Comparison of ENCODE assay signal across 27 mouse cellular contexts in the genomic region with DNA sequence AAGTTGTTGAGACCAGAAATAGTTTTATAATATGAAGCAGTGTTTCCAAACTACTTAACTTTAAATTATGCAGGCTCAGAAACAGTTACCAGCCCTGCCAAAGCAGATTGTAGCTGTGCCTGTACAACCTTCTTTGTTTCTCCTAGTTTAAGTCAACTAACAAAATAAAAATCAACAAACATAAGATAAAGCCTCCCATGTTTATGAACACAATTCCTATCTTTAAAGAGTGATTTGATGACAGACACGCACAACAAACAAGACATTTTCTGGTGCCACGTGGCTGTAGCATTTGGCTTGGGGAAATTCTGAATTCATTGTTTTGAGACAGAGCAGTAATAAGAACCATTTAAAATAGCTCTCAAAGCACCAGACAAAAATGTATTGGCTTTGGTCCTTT.
DNase-seq lines count a peak whose midpoint lies in the region; ATAC-seq lines count a peak whose summit lies in the region.
"Had no signal": no experiment of that assay in that cellular context is flagged by ENCODE, and none has a peak within 500 bp of the region (broad histone marks: within the 10 kb centered on the region; RNA-seq: fewer than 3 reads in every experiment).

No protein-coding gene starts in this region.

- H3K9me3 ChIP-seq in embryonic facial prominence, embryonic 14.5 days (ENCODE audit: control insufficient read depth, low read length) = no peaks in the 10 kb centered on the region
- no peaks in the 10 kb centered on the region for H3K9me3 ChIP-seq in embryonic facial prominence, embryonic 10.5 days
- no peaks in the 10 kb centered on the region for H3K9me3 ChIP-seq in forebrain, embryonic 15.5 days
- no peaks in the 10 kb centered on the region for H3K9me3 ChIP-seq in forebrain, embryonic 10.5 days
- no peaks in the 10 kb centered on the region for H3K9me3 ChIP-seq in forebrain, embryonic 16.5 days (ENCODE audit: control insufficient read depth, low read length)
- H3K9me3 ChIP-seq: embryonic facial prominence, embryonic 15.5 days; heart, embryonic 12.5 days; heart, embryonic 15.5 days had no signal

- H3K27ac ChIP-seq in embryonic facial prominence, embryonic 14.5 days (replicated peaks; ENCODE audit: low read depth, low read length) = no peak overlapping the region
- H3K27ac ChIP-seq in embryonic facial prominence, embryonic 10.5 days (replicated peaks) = no peak overlapping the region
- no peak overlapping the region for H3K27ac ChIP-seq in forebrain, embryonic 15.5 days (replicated peaks)
- H3K27ac ChIP-seq in forebrain, embryonic 10.5 days = no peak overlapping the region
- no peak overlapping the region for H3K27ac ChIP-seq in forebrain, embryonic 16.5 days (ENCODE audit: low read length)
- H3K27ac ChIP-seq: embryonic facial prominence, embryonic 15.5 days; heart, embryonic 15.5 days; hindbrain, embryonic 14.5 days; hindbrain, postnatal 0 days had no signal

- H3K9ac ChIP-seq in embryonic facial prominence, embryonic 14.5 days (ENCODE audit: low read depth, low read length) = no peak overlapping the region
- H3K9ac ChIP-seq in forebrain, embryonic 15.5 days (replicated peaks) = no peak overlapping the region
- H3K9ac ChIP-seq in forebrain, embryonic 16.5 days (replicated peaks; ENCODE audit: low read depth, low read length) = no peak overlapping the region
- H3K9ac ChIP-seq: embryonic facial prominence, embryonic 15.5 days; heart, embryonic 12.5 days; heart, embryonic 15.5 days; hindbrain, embryonic 14.5 days had no signal

- no peaks in the 10 kb centered on the region for H3K27me3 ChIP-seq in embryonic facial prominence, embryonic 14.5 days (replicated peaks; ENCODE audit: control insufficient read depth, insufficient read depth, low read length)
- no peaks in the 10 kb centered on the region for H3K27me3 ChIP-seq in embryonic facial prominence, embryonic 10.5 days (replicated peaks; ENCODE audit: low read depth, poor library complexity, severe bottlenecking)
- no peaks in the 10 kb centered on the region for H3K27me3 ChIP-seq in forebrain, embryonic 15.5 days
- H3K27me3 ChIP-seq in forebrain, embryonic 10.5 days (ENCODE audit: poor library complexity, severe bottlenecking) = no peaks in the 10 kb centered on the region
- H3K27me3 ChIP-seq in forebrain, embryonic 16.5 days (replicated peaks; ENCODE audit: control insufficient read depth, insufficient read depth, low read length) = no peaks in the 10 kb centered on the region
- H3K27me3 ChIP-seq: embryonic facial prominence, embryonic 15.5 days; heart, embryonic 12.5 days; heart, embryonic 15.5 days had no signal

- H3K4me2 ChIP-seq in embryonic facial prominence, embryonic 14.5 days (ENCODE audit: low read depth, low read length) = no peak overlapping the region
- H3K4me2 ChIP-seq in forebrain, embryonic 15.5 days (replicated peaks) = no peak overlapping the region
- H3K4me2 ChIP-seq in forebrain, embryonic 16.5 days (ENCODE audit: low read length) = no peak overlapping the region
- H3K4me2 ChIP-seq: embryonic facial prominence, embryonic 15.5 days; heart, embryonic 12.5 days; heart, embryonic 15.5 days; hindbrain, embryonic 14.5 days had no signal

- H3K4me3 ChIP-seq in embryonic facial prominence, embryonic 14.5 days (ENCODE audit: low read depth, low read length) = no peak overlapping the region
- no peak overlapping the region for H3K4me3 ChIP-seq in embryonic facial prominence, embryonic 10.5 days
- no peak overlapping the region for H3K4me3 ChIP-seq in forebrain, embryonic 15.5 days
- H3K4me3 ChIP-seq in forebrain, embryonic 10.5 days = no peak overlapping the region
- no peak overlapping the region for H3K4me3 ChIP-seq in forebrain, embryonic 16.5 days (replicated peaks; ENCODE audit: low read length)
- H3K4me3 ChIP-seq: embryonic facial prominence, embryonic 15.5 days; heart, embryonic 12.5 days; heart, embryonic 15.5 days had no signal

- H3K36me3 ChIP-seq in embryonic facial prominence, embryonic 14.5 days (ENCODE audit: control insufficient read depth, insufficient read depth, low read length) = no peaks in the 10 kb centered on the region
- no peaks in the 10 kb centered on the region for H3K36me3 ChIP-seq in embryonic facial prominence, embryonic 10.5 days (replicated peaks)
- H3K36me3 ChIP-seq in forebrain, embryonic 15.5 days = no peaks in the 10 kb centered on the region
- H3K36me3 ChIP-seq in forebrain, embryonic 10.5 days (replicated peaks) = no peaks in the 10 kb centered on the region
- H3K36me3 ChIP-seq in forebrain, embryonic 16.5 days (ENCODE audit: control insufficient read depth, insufficient read depth) = no peaks in the 10 kb centered on the region
- H3K36me3 ChIP-seq: embryonic facial prominence, embryonic 15.5 days; heart, embryonic 12.5 days; heart, embryonic 15.5 days had no signal

- no peak for ATAC-seq in embryonic facial prominence, embryonic 14.5 days (ENCODE audit: low read depth)
- peak; percentile 73 for ATAC-seq in forebrain, embryonic 15.5 days (replicated peaks)
- ATAC-seq in forebrain, embryonic 16.5 days = peak; percentile 93
- ATAC-seq: activated CD4-positive, CD25-positive, alpha-beta regulatory T cell, adult 4 months; hindbrain, postnatal 0 days; inflammation-experienced regulatory T-cells, adult 6 months; intestine, embryonic 16.5 days had no signal

- H3K4me1 ChIP-seq in embryonic facial prominence, embryonic 14.5 days (ENCODE audit: control insufficient read depth, insufficient read depth, low read length) = no peaks in the 10 kb centered on the region
- no peaks in the 10 kb centered on the region for H3K4me1 ChIP-seq in embryonic facial prominence, embryonic 10.5 days
- H3K4me1 ChIP-seq in forebrain, embryonic 15.5 days = no peaks in the 10 kb centered on the region
- no peaks in the 10 kb centered on the region for H3K4me1 ChIP-seq in forebrain, embryonic 10.5 days
- H3K4me1 ChIP-seq in forebrain, embryonic 16.5 days (replicated peaks; ENCODE audit: control insufficient read depth, insufficient read depth, low read length) = no peaks in the 10 kb centered on the region
- H3K4me1 ChIP-seq: embryonic facial prominence, embryonic 15.5 days; heart, embryonic 12.5 days; heart, embryonic 15.5 days had no signal

- whole genome bisulfite sequencing in embryonic facial prominence, embryonic 14.5 days = 71% methylated on average over 2 of the region's 2 CpGs
- 82% methylated on average over 2 of the region's 2 CpGs for WGBS in embryonic facial prominence, embryonic 10.5 days
- WGBS in forebrain, embryonic 15.5 days = 52% methylated on average over 2 of the region's 2 CpGs
- WGBS in forebrain, embryonic 10.5 days = 84% methylated on average over 2 of the region's 2 CpGs
- WGBS in forebrain, embryonic 16.5 days = 60% methylated on average over 2 of the region's 2 CpGs

- peak; percentile 1 for DNase-seq in embryonic facial prominence, embryonic 14.5 days (ENCODE audit: low spot score)
- no peak for DNase-seq in embryonic facial prominence, embryonic 10.5 days (ENCODE audit: low spot score)
- DNase-seq in forebrain, embryonic 10.5 days (ENCODE audit: extremely low spot score, low spot score) = no peak
- DNase-seq in frontal cortex, postnatal 14 days (ENCODE audit: low spot score in 2 of 2) = no peak
- DNase-seq: adrenal gland, adult 8-10 months; adrenal gland, postnatal 25 days; cerebellum, adult 11 months; cerebellum, adult 2 months; cerebellum, adult 9-11 months; cerebellum, postnatal 36 days; embryo, embryonic 11 days; gastrocnemius, postnatal 25 days; heart, adult 18-20 months; heart, postnatal 10 days; heart, postnatal 4 days; kidney, adult 18-20 months; kidney, adult 9 months had no signal
